Mouse (Mus musculus): ENCODE data around the gene Sncb.

The Sncb gene

DNA sequence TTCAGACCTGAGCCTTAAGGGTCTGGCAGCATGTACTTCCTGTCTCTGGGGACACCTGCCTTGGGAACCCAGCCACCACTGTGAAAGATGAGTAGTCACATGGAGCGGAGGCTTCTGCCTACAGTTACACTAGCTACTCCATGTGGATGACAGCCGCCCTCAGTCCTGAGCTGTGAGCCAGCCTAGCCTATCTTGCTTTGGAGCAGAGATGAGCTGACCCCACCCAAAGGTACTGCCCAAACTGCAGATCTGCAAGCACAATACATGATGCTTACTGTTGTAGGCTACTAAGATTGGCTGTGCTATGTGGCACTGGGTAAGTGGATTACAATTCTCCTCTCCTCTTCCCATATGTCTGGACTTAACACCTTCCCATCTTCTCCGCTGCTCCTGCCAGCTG lies 14.7 kb upstream of the Sncb start:
- no peak for DNase-seq

DNA sequence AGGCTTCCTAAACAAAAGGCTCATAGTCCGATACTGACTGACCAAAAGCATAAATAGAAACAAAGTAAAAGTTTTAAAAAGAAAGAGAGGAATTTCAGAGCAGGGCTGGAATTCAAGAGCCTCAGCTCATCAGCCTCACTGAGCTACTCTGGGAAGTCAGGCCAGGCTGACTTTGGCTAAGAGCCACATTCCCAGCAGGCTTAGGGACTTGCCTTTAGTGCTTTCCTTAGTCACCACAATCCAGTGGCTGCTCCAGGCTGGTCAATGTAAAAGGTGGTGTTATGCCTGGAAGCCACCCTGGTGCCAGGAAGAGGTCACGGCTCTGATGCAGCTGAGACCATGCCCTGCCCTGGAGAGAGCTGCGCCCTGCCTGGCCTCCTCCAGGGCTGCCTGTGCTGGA lies 14.2 kb upstream of the Sncb start:
- DNase-seq = peak; percentile 82

DNA sequence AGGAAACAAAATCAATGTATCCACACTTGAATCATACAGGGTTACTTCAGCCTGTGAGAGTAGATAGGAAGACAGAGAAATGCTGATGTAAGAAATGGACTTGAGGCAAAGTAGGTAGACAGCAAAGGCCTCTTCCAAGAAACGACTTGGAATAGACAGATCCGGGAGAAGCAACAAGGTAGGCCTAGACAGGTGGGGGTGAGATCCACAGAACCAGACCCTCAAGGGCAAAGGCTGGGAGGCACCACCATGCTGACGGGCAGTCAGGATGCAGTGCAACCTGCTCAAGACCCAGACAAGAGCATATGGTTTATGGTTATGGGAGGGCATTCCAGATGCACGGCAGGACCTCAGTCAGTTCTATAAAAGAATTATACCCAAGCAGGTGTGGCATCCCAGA lies 617 bp upstream of the Sncb start:
- DNase-seq = peak; percentile 52

DNA sequence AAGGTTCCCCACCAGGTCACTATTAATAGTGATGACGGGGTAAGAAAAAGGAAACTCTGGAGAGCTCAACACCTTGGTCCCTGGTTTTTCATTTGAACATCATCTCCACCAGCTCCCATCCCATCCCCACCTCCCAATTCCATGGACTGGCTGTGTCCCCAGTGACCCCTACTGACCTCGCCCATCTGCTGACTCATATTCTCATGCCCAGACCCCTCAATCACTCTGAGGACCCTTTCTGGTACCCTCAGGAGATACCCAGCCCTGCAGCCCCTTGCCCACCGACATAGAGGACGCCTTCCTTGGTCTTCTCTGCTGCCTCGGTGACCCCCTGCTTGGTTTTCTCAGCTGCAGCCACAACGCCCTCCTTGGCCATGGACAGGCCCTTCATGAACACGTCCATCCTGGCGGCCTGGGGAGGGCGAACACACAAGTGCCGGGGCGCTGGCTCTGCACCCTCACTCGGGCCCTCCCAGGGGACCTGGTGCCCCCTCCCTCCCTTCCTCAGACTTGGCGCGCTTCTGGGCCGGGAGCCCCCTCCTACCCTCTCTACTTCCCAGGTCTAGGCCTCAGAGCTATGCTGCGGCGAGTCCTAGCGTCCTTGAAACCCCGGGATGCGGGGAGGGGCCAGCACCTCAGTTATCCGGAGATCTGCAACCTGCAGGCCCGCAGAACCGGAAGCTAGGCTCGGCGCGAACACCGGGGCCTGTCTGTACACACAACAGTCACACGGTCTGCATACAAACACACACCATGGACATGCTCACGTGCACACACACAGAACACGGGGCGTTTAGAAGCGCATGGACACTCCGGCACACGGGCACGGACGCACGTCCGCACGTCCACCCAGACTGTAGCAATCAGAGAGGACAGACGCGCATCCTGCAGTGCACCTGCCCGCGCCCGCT lies 859 bp downstream of the Sncb start:
- DNase-seq = peak; percentile 77

DNA sequence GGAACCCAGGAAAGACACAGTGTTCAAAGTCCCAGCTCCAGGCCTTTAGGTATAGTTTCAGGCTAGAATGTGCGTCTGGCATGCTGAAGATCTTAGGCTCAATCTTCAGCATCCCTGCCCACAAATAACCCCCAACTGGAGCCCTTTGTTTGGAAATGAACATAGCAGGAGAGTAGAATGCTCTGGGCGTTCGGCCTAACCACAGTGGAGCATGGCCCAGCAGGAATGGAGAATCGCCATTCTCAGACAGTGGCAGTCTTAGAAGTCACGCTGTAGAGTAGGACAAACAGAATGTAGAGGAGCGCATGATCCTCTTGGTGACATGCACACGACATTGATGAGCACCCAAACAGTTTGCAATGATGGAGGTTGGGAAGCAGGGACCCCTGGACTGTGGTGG lies 5.5 kb downstream of the Sncb start:
- peak; percentile 57 for DNase-seq

DNA sequence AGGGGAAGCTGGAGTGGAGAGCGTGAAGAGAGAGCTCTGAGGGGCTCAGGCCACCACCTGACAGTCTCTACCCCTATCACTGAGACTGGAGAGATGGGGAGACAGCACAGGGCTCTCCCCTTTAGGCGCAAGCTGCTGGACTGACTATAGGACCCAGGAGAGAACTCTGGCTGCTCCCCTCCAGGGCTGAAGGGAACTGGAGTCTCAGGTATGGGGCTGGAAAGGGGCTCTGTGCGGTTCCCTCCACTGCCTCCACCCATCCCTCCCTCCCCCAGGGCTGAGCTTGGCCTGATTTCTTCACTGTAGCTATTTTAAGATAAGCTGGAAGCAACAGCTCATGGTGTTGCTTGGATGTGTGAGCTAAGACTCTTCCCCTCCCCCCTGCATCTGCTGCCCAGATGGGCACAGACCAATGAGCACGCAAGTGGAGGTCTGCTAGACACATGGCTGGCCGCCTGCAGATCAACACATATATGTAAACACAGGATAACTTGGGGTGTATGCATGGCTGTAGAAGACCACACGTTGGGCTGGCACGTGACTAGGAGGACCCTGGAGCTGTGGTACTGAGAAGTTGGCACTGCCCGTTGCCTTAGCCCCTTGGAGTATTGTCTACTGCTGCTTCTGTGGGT lies 6.1 kb downstream of the Sncb start:
- DNase-seq = peak; percentile 81

DNA sequence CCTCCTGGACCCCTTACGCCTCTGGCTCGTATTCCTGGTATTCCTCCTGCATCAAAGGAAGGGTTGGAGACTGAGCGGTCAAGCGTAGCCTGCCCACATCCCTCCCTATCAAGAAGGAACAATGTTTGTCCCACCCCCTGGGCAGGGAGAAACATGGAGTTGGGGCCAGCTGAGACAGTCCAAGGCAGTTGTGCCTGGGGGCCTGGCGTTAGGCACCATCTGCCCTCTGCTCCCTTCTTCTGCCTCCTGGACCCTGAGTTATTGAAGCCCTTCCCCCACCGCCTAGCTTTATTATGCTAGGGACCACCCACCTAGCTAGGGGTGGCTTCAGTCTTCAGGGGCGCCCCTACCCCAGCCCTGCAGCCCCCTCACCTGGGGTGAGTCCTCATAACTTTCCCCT lies 6.9 kb downstream of the Sncb start:
- DNase-seq = peak; percentile 72

DNA sequence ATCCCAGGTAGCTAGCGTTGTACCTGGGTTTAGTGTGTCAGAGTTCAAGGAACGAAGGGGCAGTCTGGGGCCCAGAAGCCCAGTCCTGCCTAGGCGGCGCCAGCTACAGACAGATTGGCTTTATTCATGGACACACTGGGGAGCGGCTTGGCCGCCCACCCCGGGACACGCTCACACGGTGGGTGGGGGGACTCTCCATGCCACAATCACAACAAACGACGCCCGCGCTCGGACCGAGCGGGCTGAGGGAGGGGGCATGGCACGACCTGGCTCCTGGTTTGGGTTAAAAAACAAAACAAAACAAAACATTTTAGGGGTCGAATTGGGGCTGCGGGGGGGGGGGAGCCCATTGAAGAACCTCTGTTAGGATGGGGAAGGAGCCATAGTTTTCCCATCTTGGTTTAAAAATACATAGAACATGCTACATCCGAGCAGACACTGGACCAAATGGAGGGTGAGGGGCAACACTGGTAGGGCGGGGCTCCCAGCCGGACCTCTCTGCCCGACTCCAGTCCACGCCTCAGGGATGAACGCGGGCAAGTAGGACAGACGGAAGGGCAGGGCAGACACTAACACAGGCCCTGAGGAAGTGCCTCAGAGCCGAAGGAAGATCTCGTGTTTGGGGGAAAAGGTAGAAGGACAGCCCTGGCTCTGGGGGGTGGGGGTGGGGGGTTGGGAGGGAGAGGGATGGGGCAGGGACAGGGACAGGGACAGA lies 7.5 kb downstream of the Sncb start:
- DNase-seq = peak; percentile 75

DNA sequence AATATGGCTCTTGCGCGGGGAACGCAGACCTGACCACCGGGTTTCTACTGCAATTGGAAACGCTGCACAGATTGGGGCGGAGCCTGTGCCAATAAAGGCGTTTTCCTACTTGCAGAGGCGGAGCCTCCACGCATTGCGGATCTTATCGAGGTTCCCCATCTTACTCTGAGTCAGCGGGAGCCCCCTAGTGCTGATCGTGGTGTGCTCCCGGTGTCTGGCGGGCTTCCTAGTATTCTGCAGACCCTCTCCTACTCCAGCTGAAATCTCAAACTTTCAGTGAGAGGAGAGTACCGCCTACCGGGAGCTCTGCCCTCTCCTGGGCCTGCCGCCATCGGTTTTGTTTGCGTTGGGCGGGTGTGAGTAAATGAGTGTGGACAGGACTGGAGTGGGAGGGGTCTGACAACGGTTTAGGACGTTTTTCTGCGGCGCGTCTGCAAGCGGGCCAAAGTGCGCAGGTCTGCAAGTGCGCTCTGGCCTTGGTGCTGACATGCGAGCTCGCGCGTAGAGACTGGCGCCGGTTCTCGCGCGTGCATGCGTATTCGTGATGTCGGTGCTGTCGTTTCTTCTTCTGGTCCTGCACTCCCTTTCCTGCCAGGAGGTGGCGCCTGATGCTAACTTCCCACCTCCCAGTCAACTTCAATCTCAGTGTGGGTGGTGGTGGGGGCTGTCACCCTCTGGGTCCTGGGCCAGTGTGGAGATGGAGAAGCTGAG lies 8.2 kb downstream of the Sncb start:
- DNase-seq = peak; percentile 97

DNA sequence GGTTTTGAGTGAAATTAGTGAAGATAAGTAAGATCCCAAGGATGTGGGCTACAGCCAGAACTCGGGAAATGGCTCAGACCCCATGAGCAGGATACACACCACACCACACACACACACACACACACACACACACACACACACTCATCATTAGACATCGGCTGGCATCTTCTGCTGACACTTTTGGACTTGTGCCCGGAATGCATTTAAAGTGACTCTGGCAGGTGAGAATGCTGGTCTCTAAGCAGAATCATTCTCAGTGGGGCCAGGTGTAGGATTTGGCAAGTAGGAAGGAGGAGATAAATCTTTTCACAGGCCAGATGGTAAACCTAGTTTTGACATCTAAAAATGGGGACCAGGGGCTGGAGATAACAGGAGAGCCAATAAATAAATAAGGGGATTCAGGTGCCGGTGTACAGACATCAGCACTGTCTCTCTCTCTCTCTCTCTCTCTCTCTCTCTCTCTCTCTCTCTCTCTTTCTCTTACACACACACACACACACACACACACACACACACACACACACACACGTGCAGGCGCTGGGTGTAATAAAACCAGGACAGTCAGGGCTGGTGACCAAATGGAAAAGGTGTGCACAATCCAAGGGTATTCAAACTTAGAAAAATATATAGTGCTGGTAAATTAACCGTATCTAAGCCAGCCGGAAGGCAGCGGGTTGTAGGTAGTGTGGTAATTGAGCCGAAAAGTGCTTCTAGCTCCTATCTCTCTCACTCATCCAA lies 9.1 kb downstream of the Sncb start:
- peak; percentile 93 for DNase-seq

DNA sequence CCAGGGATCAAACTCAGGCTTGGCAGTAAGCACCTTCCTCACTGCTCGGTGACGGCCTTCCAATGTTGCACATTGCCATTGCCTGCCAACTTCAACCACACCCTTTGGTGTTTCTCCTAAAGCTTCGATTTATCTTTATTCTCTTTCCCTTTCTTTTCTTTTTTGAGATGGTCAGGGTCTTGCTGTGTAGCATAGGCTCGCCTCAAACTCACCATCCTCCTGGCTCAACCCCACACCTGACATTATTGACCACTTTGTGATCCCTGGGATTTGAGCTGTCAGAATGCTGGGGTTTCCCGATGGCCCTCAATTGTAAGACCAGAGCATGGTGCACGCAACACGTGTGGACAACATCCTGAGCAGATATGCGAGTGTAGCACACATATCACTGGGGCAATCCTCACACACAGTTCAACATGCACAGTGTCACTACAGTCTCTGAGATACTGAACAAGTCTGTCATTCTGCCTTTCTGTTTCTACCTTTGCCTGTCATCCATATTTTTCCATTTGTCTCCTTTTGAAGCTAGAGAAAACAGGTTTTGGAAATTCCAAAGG lies 10.2 kb downstream of the Sncb start:
- peak; percentile 64 for DNase-seq

DNA sequence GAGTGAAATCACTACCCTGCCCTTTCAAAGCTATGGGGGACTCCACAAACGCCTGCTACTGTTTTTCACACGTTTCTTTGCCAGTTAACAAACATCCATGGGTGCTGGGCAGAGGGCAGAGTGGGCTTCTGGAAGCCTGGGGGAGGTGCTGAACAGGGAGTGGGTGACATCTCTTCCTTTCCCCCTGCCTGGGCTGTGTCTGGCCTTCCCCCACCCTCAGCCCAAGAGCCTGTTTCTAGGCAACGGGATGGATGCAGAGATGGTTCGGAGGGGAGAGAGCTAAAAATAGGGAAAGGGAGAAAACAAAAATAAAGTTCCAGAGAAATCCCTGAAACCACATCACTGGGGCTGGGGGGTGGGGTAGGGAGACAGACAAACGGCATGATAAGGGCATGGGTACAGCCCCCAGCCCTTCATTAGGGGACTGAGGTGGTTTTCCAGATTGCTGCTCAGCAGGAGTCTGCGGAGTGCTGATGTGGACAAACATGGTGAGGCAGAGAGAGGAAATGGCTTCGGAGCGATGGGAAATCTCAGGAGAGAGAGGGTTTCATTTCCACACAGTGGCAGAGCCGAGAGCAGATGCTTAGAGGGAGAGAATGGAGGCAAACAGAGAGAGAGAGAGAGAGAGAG lies 11.1 kb downstream of the Sncb start:
- DNase-seq = peak; percentile 58

DNA sequence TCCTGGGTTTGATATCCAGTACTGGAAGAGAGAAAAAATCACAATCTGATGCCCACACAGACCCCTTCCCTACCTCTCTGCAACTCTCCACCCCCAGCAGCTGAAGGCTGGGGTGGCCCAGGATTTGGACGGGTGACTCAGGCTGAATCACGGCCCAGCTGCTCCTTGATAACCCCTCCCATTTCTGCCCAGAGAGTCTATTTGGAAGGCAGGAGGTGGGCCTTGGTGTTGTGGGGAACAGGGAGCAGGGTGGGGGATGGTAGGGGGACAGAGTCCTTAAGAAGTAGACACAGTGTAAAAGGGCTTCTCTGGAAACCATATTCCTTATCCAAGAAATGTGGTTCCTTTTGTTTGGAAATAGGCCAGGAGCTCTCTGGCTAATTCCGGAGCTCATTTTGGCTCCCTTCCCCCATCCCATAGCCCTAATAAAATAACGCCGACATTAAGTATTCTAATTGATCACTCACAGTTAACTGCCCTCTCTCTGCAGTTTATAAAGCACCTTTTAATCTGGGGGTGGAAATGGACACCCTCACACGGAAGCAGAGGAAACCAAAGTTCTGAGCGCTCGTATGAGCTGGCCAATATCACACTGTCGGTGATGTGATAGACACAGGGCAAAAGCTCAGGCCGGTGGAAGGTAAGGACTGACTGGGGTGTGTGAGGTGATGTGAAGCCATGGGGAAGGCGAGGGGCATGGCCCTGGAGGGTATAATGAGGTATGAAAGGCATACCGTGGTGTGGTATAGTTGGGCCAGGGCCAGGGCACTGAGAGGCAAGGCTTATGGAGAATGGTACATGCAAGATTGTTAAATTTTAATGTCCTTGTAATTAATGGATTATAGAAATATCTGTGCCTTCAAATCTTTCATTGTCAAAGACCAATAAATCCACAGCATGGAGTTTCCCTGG lies 12.0 kb downstream of the Sncb start:
- DNase-seq = peak; percentile 71

DNA sequence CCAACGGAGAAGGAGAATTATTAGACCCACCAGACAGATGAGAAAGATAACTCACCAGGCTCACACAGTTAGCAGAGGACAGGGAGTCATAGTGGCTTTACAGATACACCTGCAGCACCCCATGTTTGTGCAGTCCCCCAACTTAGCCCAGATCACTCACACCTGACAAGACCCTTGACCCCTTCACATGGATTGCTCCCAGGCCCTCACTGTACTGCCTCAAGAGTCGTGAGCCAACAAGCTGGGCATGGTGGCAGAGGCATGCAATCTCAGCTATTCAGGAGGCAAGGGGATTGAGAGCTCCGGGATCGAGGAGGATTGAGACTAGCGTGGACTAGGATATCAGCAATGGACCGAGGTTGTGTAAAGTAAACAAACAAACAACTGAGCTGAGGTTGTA lies 12.7 kb downstream of the Sncb start:
- peak; percentile 61 for DNase-seq

DNA sequence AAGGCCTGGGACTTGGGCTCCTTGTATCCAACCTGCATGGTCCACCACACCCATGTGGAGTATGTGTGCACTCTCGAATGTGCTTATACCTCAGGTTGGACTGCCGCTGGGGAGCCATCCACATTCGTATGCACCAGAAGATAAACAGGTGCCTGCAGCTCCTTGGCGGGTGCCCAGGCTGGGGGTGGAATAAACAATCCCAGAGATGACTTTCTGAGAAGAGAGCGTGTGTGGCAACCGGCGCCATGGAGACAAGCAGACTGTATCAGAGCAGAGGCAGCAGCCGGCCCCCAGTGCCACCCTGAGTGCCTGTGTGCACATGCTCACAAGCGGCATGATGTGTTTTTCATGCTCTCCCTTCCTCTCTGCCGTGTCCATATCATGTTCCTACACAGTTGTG lies 13.7 kb downstream of the Sncb start:
- peak; percentile 81 for DNase-seq

DNA sequence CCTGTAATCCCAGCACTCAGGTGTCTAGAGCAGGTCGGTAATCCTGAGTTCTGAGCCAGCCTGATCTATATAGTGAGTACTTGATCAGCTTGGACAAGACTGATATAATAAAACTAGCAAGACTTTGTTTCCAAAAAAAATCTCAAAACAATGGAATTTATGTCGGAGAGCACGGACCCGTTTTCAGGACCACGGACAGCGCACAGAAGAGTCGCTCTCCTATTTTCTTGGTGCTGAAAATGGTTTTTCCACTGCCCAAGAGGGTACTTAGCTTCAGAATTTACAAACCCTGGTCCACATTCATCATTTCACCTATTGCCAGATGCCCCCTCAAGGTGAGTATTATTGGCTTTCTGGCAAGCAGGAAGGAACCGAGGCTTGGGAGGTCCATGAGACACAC lies 15.7 kb downstream of the Sncb start:
- no peak for DNase-seq

DNA sequence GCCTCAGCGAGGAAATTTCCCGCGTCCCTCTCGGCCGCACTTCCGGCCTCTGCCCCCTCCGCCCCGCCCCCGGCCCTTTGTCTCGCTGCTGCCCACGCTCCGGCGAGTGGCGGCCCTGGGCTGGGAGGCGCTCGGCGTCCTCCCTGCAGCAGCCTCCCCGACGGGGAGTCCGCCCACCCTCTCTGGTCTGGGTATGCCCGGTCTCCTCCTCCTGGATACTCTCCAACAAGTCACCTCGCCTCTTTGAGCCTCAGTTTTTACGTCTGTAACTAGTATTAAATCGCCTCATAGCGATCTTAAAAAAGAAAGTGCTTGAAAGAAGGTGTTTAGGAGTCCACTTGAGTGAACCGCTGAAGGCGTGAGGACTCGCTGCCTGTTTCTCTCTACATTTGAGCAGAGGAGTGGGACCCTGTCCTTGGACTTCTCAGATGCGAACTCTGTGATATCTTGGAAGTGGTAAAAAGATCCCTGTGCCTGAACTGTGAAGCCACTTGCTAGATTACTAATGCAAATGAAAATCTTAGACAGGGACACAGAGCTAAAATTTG lies 16.5 kb downstream of the Sncb start, which contains the start of gene Gprin1:
Gene Gprin1 (minus strand): TSS at position 11 of the 548 bp plus-strand sequence.
- peak; percentile 81 for DNase-seq

DNA sequence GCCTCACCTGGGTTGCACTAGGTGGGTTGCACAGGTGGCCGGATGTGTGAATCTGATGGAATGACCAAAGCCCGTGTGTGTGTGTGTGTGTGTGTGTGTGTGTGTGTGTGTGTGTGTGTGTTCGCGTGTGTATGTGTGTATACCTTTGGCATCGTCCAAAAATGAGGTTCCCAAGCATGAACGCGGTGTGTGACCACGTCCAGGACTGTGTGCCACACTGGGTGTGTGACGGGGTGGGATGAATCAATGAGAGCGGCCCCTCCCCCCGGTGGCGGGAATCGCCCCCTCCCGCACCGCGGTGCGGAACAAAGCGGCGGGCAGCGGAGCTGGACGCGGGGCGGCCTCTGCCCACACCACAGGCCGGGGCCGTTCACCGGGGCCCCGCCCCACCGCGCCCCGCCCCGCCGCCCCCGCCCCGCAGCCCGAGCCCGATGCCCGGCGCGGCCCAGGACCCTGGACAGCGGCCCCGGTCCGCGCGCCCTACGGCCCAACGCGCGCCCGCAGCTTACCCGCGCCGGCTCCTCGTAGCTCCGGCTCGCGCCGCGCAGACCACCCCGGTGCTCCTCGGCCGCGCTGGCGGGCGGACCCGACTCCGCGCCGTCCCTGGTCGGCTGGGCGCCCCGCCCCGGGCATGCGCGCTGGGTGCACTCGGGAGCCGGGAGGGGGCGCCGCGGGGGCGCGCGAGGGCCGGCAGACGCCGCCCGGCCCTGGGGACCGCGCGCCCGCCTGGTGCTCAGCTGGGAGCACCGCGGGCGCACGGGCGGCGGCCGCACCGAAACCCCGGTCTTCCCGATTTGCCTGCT lies 17.1 kb downstream of the Sncb start:
- DNase-seq = peak; percentile 76

DNA sequence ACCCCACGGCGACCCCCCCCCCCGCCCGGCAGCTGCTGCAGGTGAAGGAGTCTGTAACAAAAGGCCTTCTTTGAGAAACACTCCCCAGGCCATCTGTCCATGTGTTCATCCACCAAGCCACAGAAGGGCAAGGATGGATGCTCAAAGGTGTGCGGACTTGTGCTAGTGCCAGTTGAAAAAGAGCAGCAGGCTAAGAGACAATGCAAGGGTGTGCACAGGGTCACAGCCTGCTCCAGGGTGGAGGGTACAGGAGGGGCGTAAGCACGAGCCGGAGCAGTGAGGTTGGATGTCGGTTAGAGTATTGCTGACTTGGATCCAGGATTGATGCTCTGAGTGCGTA lies 17.7 kb downstream of the Sncb start:
- DNase-seq = peak; percentile 77
